Comparison of ENCODE assay signal across 26 mouse cellular contexts in genomic region chr5:66720921-66721320, GRCm38 (mm10). TPM values are rescaled to one million over a fixed set of nuclear protein-coding genes. Genes with fewer than 3 reads are reported as not detected.
DNase-seq lines count a peak whose midpoint lies in the region; ATAC-seq lines count a peak whose summit lies in the region.
"Had no signal": no experiment of that assay in that cellular context is flagged by ENCODE, and none has a peak within 500 bp of the region (broad histone marks: within the 10 kb centered on the region; RNA-seq: fewer than 3 reads in every experiment).

No protein-coding gene starts in this region.

- 6% methylated on average over 5 of the region's 5 CpGs for WGBS in midbrain, embryonic 11.5 days
- 8% methylated on average over 5 of the region's 5 CpGs for WGBS in midbrain, embryonic 16.5 days
- 9% methylated on average over 5 of the region's 5 CpGs for WGBS in embryonic facial prominence, embryonic 14.5 days

- no peaks in the 10 kb centered on the region for H3K9me3 ChIP-seq in midbrain, embryonic 11.5 days (ENCODE audit: control insufficient read depth, low read length)
- H3K9me3 ChIP-seq in midbrain, embryonic 16.5 days (replicated peaks; ENCODE audit: control insufficient read depth, low read length, poor library complexity, severe bottlenecking): no peaks in the 10 kb centered on the region
- H3K9me3 ChIP-seq in embryonic facial prominence, embryonic 14.5 days (ENCODE audit: control insufficient read depth, low read length): no peaks in the 10 kb centered on the region
- H3K9me3 ChIP-seq: heart, embryonic 13.5 days; hindbrain, embryonic 13.5 days; limb, embryonic 13.5 days; lung, embryonic 15.5 days; neural tube, embryonic 12.5 days had no signal

- H3K4me1 ChIP-seq in midbrain, embryonic 11.5 days (ENCODE audit: control insufficient read depth, insufficient read depth, low read length): peaks cover 30% of the 10 kb centered on the region
- H3K4me1 ChIP-seq in midbrain, embryonic 16.5 days (ENCODE audit: control insufficient read depth, insufficient read depth, low read length): peaks cover 13% of the 10 kb centered on the region
- peaks cover 27% of the 10 kb centered on the region for H3K4me1 ChIP-seq in embryonic facial prominence, embryonic 14.5 days (ENCODE audit: control insufficient read depth, insufficient read depth, low read length)
- H3K4me1 ChIP-seq: megakaryocyte, embryonic 14.5 days; neural tube, embryonic 12.5 days had no signal

- peak; percentile 64 for ATAC-seq in midbrain, embryonic 11.5 days (ENCODE audit: low FRiP score)
- ATAC-seq in midbrain, embryonic 16.5 days: no peak
- peak; percentile 53 for ATAC-seq in embryonic facial prominence, embryonic 14.5 days (ENCODE audit: low read depth)
- ATAC-seq in megakaryocyte-erythroid progenitor cell, adult 5-6 weeks (replicated peaks; ENCODE audit: low FRiP score, low TSS enrichment, poor library complexity, severe bottlenecking): no peak
- ATAC-seq: forebrain, embryonic 16.5 days; inflammation-experienced regulatory T-cells, adult 6 months had no signal

- H3K4me3 ChIP-seq in midbrain, embryonic 11.5 days (ENCODE audit: low read depth, low read length): no peak overlapping the region
- no peak overlapping the region for H3K4me3 ChIP-seq in midbrain, embryonic 16.5 days (ENCODE audit: low read depth, low read length)
- no peak overlapping the region for H3K4me3 ChIP-seq in embryonic facial prominence, embryonic 14.5 days (ENCODE audit: low read depth, low read length)
- H3K4me3 ChIP-seq: heart, embryonic 13.5 days; hindbrain, embryonic 13.5 days; limb, embryonic 13.5 days; lung, embryonic 15.5 days; megakaryocyte, embryonic 14.5 days; neural tube, embryonic 12.5 days had no signal

- H3K9ac ChIP-seq in midbrain, embryonic 11.5 days (ENCODE audit: low read length): no peak overlapping the region
- H3K9ac ChIP-seq in midbrain, embryonic 16.5 days (ENCODE audit: low read depth, low read length): no peak overlapping the region
- no peak overlapping the region for H3K9ac ChIP-seq in embryonic facial prominence, embryonic 14.5 days (ENCODE audit: low read depth, low read length)
- H3K9ac ChIP-seq: heart, embryonic 13.5 days; hindbrain, embryonic 13.5 days; limb, embryonic 13.5 days; liver, embryonic 14.5 days; lung, embryonic 15.5 days; neural tube, embryonic 12.5 days had no signal

- H3K27me3 ChIP-seq in midbrain, embryonic 11.5 days (ENCODE audit: control insufficient read depth, insufficient read depth, low read length): no peaks in the 10 kb centered on the region
- H3K27me3 ChIP-seq in midbrain, embryonic 16.5 days (ENCODE audit: control insufficient read depth, insufficient read depth, low read depth, low read length): no peaks in the 10 kb centered on the region
- H3K27me3 ChIP-seq in embryonic facial prominence, embryonic 14.5 days (replicated peaks; ENCODE audit: control insufficient read depth, insufficient read depth, low read length): no peaks in the 10 kb centered on the region
- H3K27me3 ChIP-seq: CH12.LX; hindbrain, embryonic 13.5 days; lung, embryonic 15.5 days; megakaryocyte, embryonic 14.5 days; neural tube, embryonic 12.5 days had no signal

- DNase-seq in midbrain, embryonic 11.5 days (ENCODE audit: low spot score, missing footprints): peak; percentile 92
- DNase-seq in ZHBTc4 (ENCODE audit: low read depth, low spot score): peak; percentile 85
- DNase-seq in embryonic facial prominence, embryonic 14.5 days (ENCODE audit: low spot score): peak; percentile 54
- no peak for DNase-seq in layer of hippocampus, postnatal 14 days (ENCODE audit: low spot score in 2 of 2)
- DNase-seq in urinary bladder, postnatal 25 days (ENCODE audit: low spot score): no peak
- DNase-seq: adrenal gland, postnatal 25 days; B cell, adult 2 months; cerebellum, postnatal 10 days; gastrocnemius, postnatal 14 days; heart, adult 11 months; heart, postnatal 14 days; kidney, adult 2 months; lung, postnatal 36 days had no signal

- H3K36me3 ChIP-seq in midbrain, embryonic 11.5 days (ENCODE audit: control insufficient read depth, insufficient read depth, low read length): no peaks in the 10 kb centered on the region
- H3K36me3 ChIP-seq in midbrain, embryonic 16.5 days (ENCODE audit: control insufficient read depth, insufficient read depth, low read length): no peaks in the 10 kb centered on the region
- H3K36me3 ChIP-seq in embryonic facial prominence, embryonic 14.5 days (ENCODE audit: control insufficient read depth, insufficient read depth, low read length): no peaks in the 10 kb centered on the region
- H3K36me3 ChIP-seq: heart, embryonic 13.5 days; hindbrain, embryonic 13.5 days; limb, embryonic 13.5 days; lung, embryonic 15.5 days; neural tube, embryonic 12.5 days had no signal

- no peak overlapping the region for H3K4me2 ChIP-seq in midbrain, embryonic 11.5 days
- no peak overlapping the region for H3K4me2 ChIP-seq in midbrain, embryonic 16.5 days (ENCODE audit: low read length)
- no peak overlapping the region for H3K4me2 ChIP-seq in embryonic facial prominence, embryonic 14.5 days (ENCODE audit: low read depth, low read length)
- H3K4me2 ChIP-seq: heart, embryonic 13.5 days; hindbrain, embryonic 13.5 days; limb, embryonic 13.5 days; lung, embryonic 15.5 days; neural tube, embryonic 12.5 days had no signal

- peak overlapping the region; percentile 52 for H3K27ac ChIP-seq in midbrain, embryonic 11.5 days (ENCODE audit: low read depth, low read length)
- H3K27ac ChIP-seq in midbrain, embryonic 16.5 days (ENCODE audit: low read length): no peak overlapping the region
- 0 out of 2 replicates have a peak overlapping the region, but pooled peaks have one; percentile 25 for H3K27ac ChIP-seq in embryonic facial prominence, embryonic 14.5 days (replicated peaks; ENCODE audit: low read depth, low read length)
- H3K27ac ChIP-seq: heart, embryonic 13.5 days; hindbrain, embryonic 13.5 days; kidney, postnatal 0 days; limb, embryonic 13.5 days; liver, embryonic 14.5 days; lung, embryonic 15.5 days; neural tube, embryonic 12.5 days had no signal

RNA-seq across cellular contexts. Expression of gene Limch1, which starts 24.7 kb away (rescaled TPM):
- polyA plus RNA-seq in midbrain, embryonic 11.5 days (2014; fragmentation: Nextera tagmentation; extraction: Ambion mirVana): 50.0 and 50.5 TPM in 2 replicates
- 40.4 and 48.8 TPM in 2 replicates for polyA plus RNA-seq in midbrain, embryonic 16.5 days (2015; fragmentation: Nextera tagmentation; extraction: Ambion mirVana)
- 70.5 and 71.1 TPM in 2 replicates for polyA plus RNA-seq in embryonic facial prominence, embryonic 14.5 days (2014; fragmentation: Nextera tagmentation; extraction: Ambion mirVana)
- not detected in 2 replicates for total RNA-seq in megakaryocyte-erythroid progenitor cell, adult 5-6 weeks (2014; fragmentation: Nextera tagmentation)
- total RNA-seq in megakaryocyte-erythroid progenitor cell, adult 5-6 weeks (2017): not detected in 2 replicates
- total RNA-seq in layer of hippocampus, postnatal 14 days (2021): 100 to 1,000 TPM; 111 to 115 TPM

RNA-seq across cellular contexts. Expression of gene Uchl1, which starts 45.0 kb away (rescaled TPM):
- polyA plus RNA-seq in midbrain, embryonic 11.5 days (2014; fragmentation: Nextera tagmentation; extraction: Ambion mirVana): 473 and 474 TPM in 2 replicates
- 2,002 and 2,007 TPM in 2 replicates for polyA plus RNA-seq in midbrain, embryonic 16.5 days (2015; fragmentation: Nextera tagmentation; extraction: Ambion mirVana)
- polyA plus RNA-seq in embryonic facial prominence, embryonic 14.5 days (2014; fragmentation: Nextera tagmentation; extraction: Ambion mirVana): 142 TPM in 2 replicates
- total RNA-seq in megakaryocyte-erythroid progenitor cell, adult 5-6 weeks (2014; fragmentation: Nextera tagmentation): 0.48 TPM in 1 of 2 replicates, not detected in the other
- 1.4 TPM in 1 of 2 replicates, not detected in the other for total RNA-seq in megakaryocyte-erythroid progenitor cell, adult 5-6 weeks (2017)
- 1,000 to 10,000 TPM; 1,065 to 1,083 TPM for total RNA-seq in layer of hippocampus, postnatal 14 days (2021)
- total RNA-seq: CH12.LX had no signal

Comparison
In these comparisons a context has a peak if more than half of its experiments do, and no peak if none do; other contexts are left out.
1. ATAC-seq: peak in midbrain, embryonic 11.5 days (single experiment) and embryonic facial prominence, embryonic 14.5 days (single experiment); none in midbrain, embryonic 16.5 days (single experiment) and megakaryocyte-erythroid progenitor cell, adult 5-6 weeks (single experiment).
2. DNase-seq: peak in midbrain, embryonic 11.5 days (single experiment), ZHBTc4 (single experiment) and embryonic facial prominence, embryonic 14.5 days (single experiment); none in layer of hippocampus, postnatal 14 days (0 of 2) and urinary bladder, postnatal 25 days (single experiment).